10 mouse cellular contexts compared by ENCODE assay signal in genomic region chr12:14338244-14338799, GRCm38 (mm10).
DNase-seq lines count a peak whose midpoint lies in the region; ATAC-seq lines count a peak whose summit lies in the region.
"Had no signal": no experiment of that assay in that cellular context is flagged by ENCODE, and none has a peak within 500 bp of the region (broad histone marks: within the 10 kb centered on the region; RNA-seq: fewer than 3 reads in every experiment).

No protein-coding gene starts in this region.

- DNase-seq in kidney, adult 9 months: no peak
- peak; percentile 18 to 21 for DNase-seq in right cerebral cortex, adult 2 months (ENCODE audit: low spot score in 2 of 2)
- DNase-seq in right cerebral cortex, postnatal 4 days: no peak
- DNase-seq in mesoderm, embryonic 11.5 days (ENCODE audit: low read depth, low spot score): peak; percentile 45
- DNase-seq in gastrocnemius, postnatal 14 days: no peak
- DNase-seq: cerebellum, adult 11 months; heart, adult 2 months had no signal

- ATAC-seq in kidney, embryonic 16.5 days (ENCODE audit: low FRiP score, low TSS enrichment): peak; percentile 98
- no peak for ATAC-seq in erythroblast, adult 5-6 weeks (replicated peaks; ENCODE audit: low FRiP score, poor library complexity, severe bottlenecking)

- no peak overlapping the region for H3K27ac ChIP-seq in kidney, embryonic 16.5 days (ENCODE audit: low read length)
- H3K27ac ChIP-seq: heart, adult 2 months; midbrain, embryonic 13.5 days had no signal

- no peaks in the 10 kb centered on the region for H3K4me1 ChIP-seq in kidney, embryonic 16.5 days (ENCODE audit: insufficient read depth, low read length)
- H3K4me1 ChIP-seq: midbrain, embryonic 13.5 days had no signal

- no peaks in the 10 kb centered on the region for H3K9me3 ChIP-seq in kidney, embryonic 16.5 days (ENCODE audit: low read length)
- H3K9me3 ChIP-seq: midbrain, embryonic 13.5 days had no signal

- H3K27me3 ChIP-seq in kidney, embryonic 16.5 days (ENCODE audit: insufficient read depth, low read length): no peaks in the 10 kb centered on the region; the same call in 1 of the 2 replicates
- H3K27me3 ChIP-seq: midbrain, embryonic 13.5 days had no signal

- WGBS in kidney, embryonic 16.5 days: 1% methylated on average over 5 of the region's 5 CpGs

- intact Hi-C loops in gastrocnemius, postnatal 14 days (cut with DNase I; ENCODE audit: low total_unique reads): no loop called here

- H3K36me3 ChIP-seq in kidney, embryonic 16.5 days (ENCODE audit: insufficient read depth, low read length): no peaks in the 10 kb centered on the region
- H3K36me3 ChIP-seq: midbrain, embryonic 13.5 days had no signal

- H3K9ac ChIP-seq in kidney, embryonic 16.5 days (replicated peaks; ENCODE audit: low read length): no peak overlapping the region
- H3K9ac ChIP-seq: midbrain, embryonic 13.5 days had no signal

- no peak overlapping the region for H3K4me2 ChIP-seq in kidney, embryonic 16.5 days (replicated peaks; ENCODE audit: low read depth, low read length)
- H3K4me2 ChIP-seq: midbrain, embryonic 13.5 days had no signal

- no peak overlapping the region for H3K4me3 ChIP-seq in kidney, embryonic 16.5 days (ENCODE audit: low read length)
- H3K4me3 ChIP-seq: heart, adult 2 months; midbrain, embryonic 13.5 days had no signal

Comparison
In these comparisons a context has a peak if more than half of its experiments do, and no peak if none do; other contexts are left out.
1. DNase-seq: peak in right cerebral cortex, adult 2 months (2 of 2) and mesoderm, embryonic 11.5 days (single experiment); none in kidney, adult 9 months (single experiment), right cerebral cortex, postnatal 4 days (single experiment) and gastrocnemius, postnatal 14 days (single experiment).